Mouse (Mus musculus): ENCODE data around the gene Cntnap2.
"Not testable (repeated sequence)": the region's sequence is repeated elsewhere in the genome, so short reads cannot be mapped to it uniquely, and the experiment has no call there.

Gene Cntnap2

GRCm38 (mm10) chr6:47279183-47279582 is 2220.0 kb downstream of the Cntnap2 start:
- Histone ChIP-seq H3K36me3 (ENCODE audit: insufficient read depth, low read length) (no peaks in the 10 kb centered on the region), H3K4me3 (replicated peaks; ENCODE audit: low read length) (no peak overlapping the region), H3K27me3 (ENCODE audit: insufficient read depth, low read length) (no peaks in the 10 kb centered on the region), H3K4me1 (replicated peaks; ENCODE audit: low read depth, low read length) (peaks cover 4% of the 10 kb centered on the region), H3K9me3 (ENCODE audit: low read length) (no peaks in the 10 kb centered on the region)
- TF ChIP-seq NANOG (IDR thresholded peaks at IDR 0.05; ENCODE audit: borderline replicate concordance, low read length) (no peak), POU5F1 (IDR thresholded peaks at IDR 0.05; ENCODE audit: borderline replicate concordance, low read length) (no peak), CTCF (conservative IDR thresholded peaks at IDR 0.05; ENCODE audit: low read length) (no peak)

DNA sequence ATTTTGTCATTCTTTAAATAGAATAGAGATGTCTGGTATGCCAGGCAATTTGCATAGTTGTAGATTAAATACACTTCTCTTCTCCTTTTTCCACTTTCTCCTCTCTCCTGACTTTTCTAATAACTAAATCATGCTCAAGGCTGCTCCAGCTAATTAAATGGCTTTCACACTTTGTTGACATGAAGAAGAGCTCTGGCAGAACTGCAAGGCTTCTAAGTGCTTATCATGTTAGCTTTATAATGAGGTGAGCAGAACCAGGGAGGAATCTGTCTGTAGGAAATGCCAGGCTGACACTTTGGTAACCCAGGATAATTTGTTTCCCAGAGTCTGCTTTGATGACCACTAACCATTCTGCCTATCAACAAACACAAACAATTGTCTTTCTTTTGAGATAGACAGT is 2222.4 kb downstream of the Cntnap2 start:
- Histone ChIP-seq H3K4me1 (replicated peaks; ENCODE audit: low read depth, low read length) (peaks cover 25% of the 10 kb centered on the region), H3K27me3 (ENCODE audit: insufficient read depth, low read length) (no peaks in the 10 kb centered on the region), H3K36me3 (ENCODE audit: insufficient read depth, low read length) (no peaks in the 10 kb centered on the region), H3K4me3 (replicated peaks; ENCODE audit: low read length) (no peak overlapping the region), H3K9me3 (ENCODE audit: low read length) (no peaks in the 10 kb centered on the region)
- no peak for TF ChIP-seq POU5F1 (IDR thresholded peaks at IDR 0.05; ENCODE audit: borderline replicate concordance, low read length)
- no peak for TF ChIP-seq NANOG (IDR thresholded peaks at IDR 0.05; ENCODE audit: borderline replicate concordance, low read length)
- TF ChIP-seq CTCF (conservative IDR thresholded peaks at IDR 0.05; ENCODE audit: low read length) = no peak

DNA sequence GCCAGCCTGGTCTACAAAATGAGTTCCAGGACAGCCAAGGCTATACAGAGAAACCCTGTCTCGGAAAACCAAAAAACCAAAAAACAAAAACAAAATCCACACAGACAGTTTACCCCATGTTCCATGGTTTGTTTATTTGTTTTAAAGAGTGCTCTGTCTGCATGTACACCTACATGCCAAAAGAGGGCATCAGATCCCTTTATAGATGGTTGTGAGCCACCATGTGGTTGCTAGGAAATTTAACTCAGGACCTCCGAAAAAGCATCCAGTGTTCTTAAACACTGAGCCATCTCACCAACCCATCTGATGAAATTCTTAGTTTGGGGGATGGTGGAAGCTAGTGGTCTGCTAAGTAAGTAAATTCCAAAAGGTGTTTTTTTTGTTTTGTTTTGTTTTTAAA is 2225.6 kb downstream of the Cntnap2 start:
- H3K4me1 ChIP-seq (replicated peaks; ENCODE audit: low read depth, low read length) = peaks cover 34% of the 10 kb centered on the region
- no peaks in the 10 kb centered on the region for H3K9me3 ChIP-seq (ENCODE audit: low read length)
- TF ChIP-seq POU5F1 (IDR thresholded peaks at IDR 0.05; ENCODE audit: borderline replicate concordance, low read length) = no peak
- peak; percentile 39 for TF ChIP-seq CTCF (conservative IDR thresholded peaks at IDR 0.05; ENCODE audit: low read length)
- H3K36me3 ChIP-seq (ENCODE audit: insufficient read depth, low read length) = no peaks in the 10 kb centered on the region
- H3K27me3 ChIP-seq (ENCODE audit: insufficient read depth, low read length) = no peaks in the 10 kb centered on the region
- H3K4me3 ChIP-seq (replicated peaks; ENCODE audit: low read length) = no peak overlapping the region

- H3K4me1 ChIP-seq (replicated peaks; ENCODE audit: low read depth, low read length) = peaks cover 34% of the 10 kb centered on the region
- no peak overlapping the region for H3K4me3 ChIP-seq (replicated peaks; ENCODE audit: low read length)
- no peaks in the 10 kb centered on the region for H3K9me3 ChIP-seq (ENCODE audit: low read length)
- TF ChIP-seq POU5F1 (IDR thresholded peaks at IDR 0.05; ENCODE audit: borderline replicate concordance, low read length) (no peak), CTCF (conservative IDR thresholded peaks at IDR 0.05; ENCODE audit: low read length) (no peak), NANOG (IDR thresholded peaks at IDR 0.05; ENCODE audit: borderline replicate concordance, low read length) (no peak)
- H3K27me3 ChIP-seq (ENCODE audit: insufficient read depth, low read length) = no peaks in the 10 kb centered on the region
- H3K36me3 ChIP-seq (ENCODE audit: insufficient read depth, low read length) = no peaks in the 10 kb centered on the region
Measured at GRCm38 (mm10) chr6:47285742-47286141, 2226.6 kb downstream of the Cntnap2 start.

DNA sequence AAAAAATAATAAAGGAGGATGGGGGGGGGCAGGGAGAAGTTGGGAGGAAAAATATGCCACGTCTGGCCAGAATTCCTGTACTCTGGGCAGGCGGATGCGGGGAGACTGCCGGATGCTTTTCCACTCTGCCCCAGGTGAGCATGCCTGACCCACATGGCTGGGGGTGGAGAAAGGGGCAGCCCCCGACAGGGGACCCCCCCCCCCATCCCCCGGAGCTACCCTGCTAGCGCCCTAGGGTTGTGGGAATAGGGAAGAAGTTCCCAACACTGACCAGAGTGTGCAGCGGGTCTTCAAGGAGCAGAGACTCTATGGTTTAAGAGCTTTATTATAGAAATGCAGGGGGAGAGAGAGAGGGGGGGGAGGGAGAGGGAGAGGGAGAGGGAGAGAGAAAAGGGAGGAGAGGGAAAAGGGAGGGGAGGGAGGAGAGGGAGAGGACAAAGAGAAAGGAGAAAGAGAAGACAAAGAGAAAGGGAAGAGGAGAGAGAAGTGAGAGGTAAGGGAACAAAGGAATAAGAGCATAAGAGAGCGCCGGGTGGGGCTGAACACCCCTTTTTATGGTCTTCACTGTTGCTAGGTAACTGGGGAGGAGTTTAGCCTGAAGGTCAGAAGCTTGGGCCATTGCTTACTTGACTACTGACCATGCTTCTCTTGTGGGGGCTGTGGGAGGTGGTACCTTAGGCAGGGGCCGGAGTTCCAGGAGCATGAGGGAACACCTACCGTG is 2227.2 kb downstream of the Cntnap2 start:
- not testable (repeated sequence) for H3K9me3 ChIP-seq (ENCODE audit: low read length); H3K27me3 ChIP-seq (ENCODE audit: insufficient read depth, low read length); H3K36me3 ChIP-seq (ENCODE audit: insufficient read depth, low read length)
- peak overlapping the region; percentile 48; the same call in 1 of the 2 replicates for H3K4me3 ChIP-seq (replicated peaks; ENCODE audit: low read length)
- H3K4me1 ChIP-seq (replicated peaks; ENCODE audit: low read depth, low read length) = peaks cover 34% of the 10 kb centered on the region

DNA sequence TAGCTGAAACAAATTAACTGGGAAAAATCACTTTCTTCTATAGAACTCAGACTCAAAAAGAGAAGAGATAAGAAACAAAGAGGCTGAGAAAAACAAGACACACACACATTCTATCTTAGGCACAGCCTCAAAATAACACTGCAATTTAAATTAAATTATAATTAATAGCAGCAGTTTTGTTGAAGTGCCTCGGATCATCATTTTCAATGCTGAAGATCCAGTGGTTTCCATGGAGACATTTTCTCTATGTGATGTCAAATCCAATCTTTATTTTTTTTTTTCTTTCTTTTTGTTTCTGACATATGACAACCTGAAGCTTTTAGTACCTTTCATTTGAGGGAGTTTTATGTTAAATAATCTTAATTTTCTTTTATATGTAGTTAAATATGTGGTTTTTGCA is 2228.6 kb downstream of the Cntnap2 start:
- no peaks in the 10 kb centered on the region for H3K36me3 ChIP-seq (ENCODE audit: insufficient read depth, low read length)
- H3K27me3 ChIP-seq (ENCODE audit: insufficient read depth, low read length) = no peaks in the 10 kb centered on the region
- H3K4me1 ChIP-seq (replicated peaks; ENCODE audit: low read depth, low read length) = peaks cover 34% of the 10 kb centered on the region
- no peak overlapping the region for H3K4me3 ChIP-seq (replicated peaks; ENCODE audit: low read length)
- peaks cover 3% of the 10 kb centered on the region; the same call in 1 of the 2 replicates for H3K9me3 ChIP-seq (ENCODE audit: low read length)
- no peak for TF ChIP-seq CTCF (conservative IDR thresholded peaks at IDR 0.05; ENCODE audit: low read length)
- no peak for TF ChIP-seq POU5F1 (IDR thresholded peaks at IDR 0.05; ENCODE audit: borderline replicate concordance, low read length)
- no peak for TF ChIP-seq NANOG (IDR thresholded peaks at IDR 0.05; ENCODE audit: borderline replicate concordance, low read length)

DNA sequence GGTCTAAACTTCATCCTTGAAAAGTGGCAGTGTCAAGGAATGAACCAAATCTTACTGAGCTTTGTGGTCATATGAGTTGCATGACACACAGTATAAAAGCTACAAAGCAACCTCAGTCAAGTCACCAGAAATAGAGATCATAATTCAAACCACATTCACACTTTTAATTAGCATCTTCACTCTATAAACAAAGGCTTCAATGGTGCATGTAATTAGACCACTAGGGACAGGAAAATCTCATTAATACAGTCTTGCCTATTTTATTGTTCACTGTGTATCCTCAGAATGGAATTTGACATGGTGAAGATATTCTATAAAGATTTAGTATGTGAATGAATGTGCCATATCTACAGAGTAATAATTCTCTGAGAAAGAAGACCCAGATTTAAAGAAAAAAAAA is 2232.8 kb downstream of the Cntnap2 start:
- no peak overlapping the region for H3K4me3 ChIP-seq (replicated peaks; ENCODE audit: low read length)
- H3K36me3 ChIP-seq (ENCODE audit: insufficient read depth, low read length) = no peaks in the 10 kb centered on the region
- H3K4me1 ChIP-seq (replicated peaks; ENCODE audit: low read depth, low read length) = peaks cover 6% of the 10 kb centered on the region
- H3K9me3 ChIP-seq (ENCODE audit: low read length) = peaks cover 19% of the 10 kb centered on the region
- no peaks in the 10 kb centered on the region for H3K27me3 ChIP-seq (ENCODE audit: insufficient read depth, low read length)
- TF ChIP-seq NANOG (IDR thresholded peaks at IDR 0.05; ENCODE audit: borderline replicate concordance, low read length) = no peak
- no peak for TF ChIP-seq CTCF (conservative IDR thresholded peaks at IDR 0.05; ENCODE audit: low read length)
- no peak for TF ChIP-seq POU5F1 (IDR thresholded peaks at IDR 0.05; ENCODE audit: borderline replicate concordance, low read length)

DNA sequence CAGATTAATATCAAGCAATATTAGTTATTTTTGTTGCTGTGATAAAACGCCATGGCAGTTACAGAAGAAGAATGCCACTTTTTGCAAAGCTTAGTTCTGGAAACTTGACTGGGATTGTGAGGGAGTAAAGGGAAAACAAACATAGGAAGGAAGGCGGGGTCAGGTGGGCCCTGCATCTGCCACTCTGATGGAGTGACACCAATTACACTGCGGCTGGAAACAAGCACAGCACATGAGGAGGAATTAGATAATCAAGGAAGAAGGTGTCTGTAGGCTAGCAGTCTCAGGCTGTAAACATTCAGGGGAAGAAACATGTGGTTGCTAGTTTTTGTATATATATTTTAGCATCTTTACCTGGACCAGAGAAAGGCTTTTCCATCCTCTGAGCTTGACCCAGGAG is 2233.3 kb downstream of the Cntnap2 start:
- TF ChIP-seq CTCF (conservative IDR thresholded peaks at IDR 0.05; ENCODE audit: low read length) (no peak), POU5F1 (IDR thresholded peaks at IDR 0.05; ENCODE audit: borderline replicate concordance, low read length) (no peak), NANOG (IDR thresholded peaks at IDR 0.05; ENCODE audit: borderline replicate concordance, low read length) (no peak)
- no peak overlapping the region for H3K4me3 ChIP-seq (replicated peaks; ENCODE audit: low read length)

GRCm38 (mm10) chr6:47294433-47294832 is 2235.3 kb downstream of the Cntnap2 start:
- H3K36me3 ChIP-seq (ENCODE audit: insufficient read depth, low read length) = no peaks in the 10 kb centered on the region
- TF ChIP-seq CTCF (conservative IDR thresholded peaks at IDR 0.05; ENCODE audit: low read length) = no peak
- no peak for TF ChIP-seq POU5F1 (IDR thresholded peaks at IDR 0.05; ENCODE audit: borderline replicate concordance, low read length)
- TF ChIP-seq NANOG (IDR thresholded peaks at IDR 0.05; ENCODE audit: borderline replicate concordance, low read length) = no peak
- no peak overlapping the region for H3K4me3 ChIP-seq (replicated peaks; ENCODE audit: low read length)
- no peaks in the 10 kb centered on the region for H3K4me1 ChIP-seq (replicated peaks; ENCODE audit: low read depth, low read length)
- H3K27me3 ChIP-seq (ENCODE audit: insufficient read depth, low read length) = no peaks in the 10 kb centered on the region
- H3K9me3 ChIP-seq (ENCODE audit: low read length) = peaks cover 19% of the 10 kb centered on the region

More for the DNA sequence above, 2233.3 kb downstream of the Cntnap2 start:
- Histone ChIP-seq H3K9me3 (ENCODE audit: low read length) (peaks cover 19% of the 10 kb centered on the region), H3K27me3 (ENCODE audit: insufficient read depth, low read length) (no peaks in the 10 kb centered on the region), H3K4me1 (replicated peaks; ENCODE audit: low read depth, low read length) (peaks cover 1% of the 10 kb centered on the region), H3K36me3 (ENCODE audit: insufficient read depth, low read length) (no peaks in the 10 kb centered on the region)
